Mouse (Mus musculus) hindbrain, embryonic 14.5 days (tissue): ENCODE data around the gene Cx3cl1. TPM values are rescaled to one million over a fixed set of nuclear protein-coding genes. Genes with fewer than 3 reads are reported as not detected.

Experiments
- ATAC-seq: fragments of 200-750 bp; cut with Nextera tagmentation; 2 replicates; pipeline ENCODE4 v1.8.0; 2017; ENCODE audit warnings: moderate number of reproducible peaks, mild to moderate bottlenecking, moderate TSS enrichment, moderate library complexity; ENCODE audit not compliant: low FRiP score
- DNase-seq: peaks from one replicate; pipeline ENCODE4 v3.0.0-alpha.2; 2015; ENCODE audit warnings: low spot score
- H3K27ac ChIP-seq: fragments of 300-500 bp; sonication (generic); 2 replicates; pipeline ENCODE4 v1.5.1; 2014; ENCODE audit warnings: mild to moderate bottlenecking, moderate library complexity
- H3K27me3 ChIP-seq: fragments of 300-500 bp; sonication (generic); 2 replicates; pipeline ENCODE4 v1.6.1; 2014; ENCODE audit warnings: mild to moderate bottlenecking, low read length, mixed read lengths; ENCODE audit not compliant: control insufficient read depth, insufficient read depth
- H3K36me3 ChIP-seq: fragments of 300-500 bp; sonication (generic); replicated peaks from 2 replicates; pipeline ENCODE4 v1.6.1; 2014; ENCODE audit not compliant: control insufficient read depth, insufficient read depth
- H3K4me1 ChIP-seq: fragments of 300-500 bp; sonication (generic); replicated peaks from 2 replicates; pipeline ENCODE4 v1.6.1; 2014; ENCODE audit warnings: antibody characterized with exemption, low read length, mixed read lengths; ENCODE audit not compliant: control insufficient read depth, insufficient read depth
- H3K4me2 ChIP-seq: fragments of 300-500 bp; sonication (generic); replicated peaks from 2 replicates; pipeline ENCODE4 v1.6.1; 2014; ENCODE audit warnings: mild to moderate bottlenecking, moderate library complexity
- H3K4me3 ChIP-seq: fragments of 300-500 bp; sonication (generic); replicated peaks from 2 replicates; pipeline ENCODE4 v1.5.1; 2014; ENCODE audit warnings: mild to moderate bottlenecking, low read length
- H3K9ac ChIP-seq: fragments of 300-500 bp; sonication (generic); 2 replicates; pipeline ENCODE4 v1.6.1; 2014
- H3K9me3 ChIP-seq: fragments of 300-500 bp; sonication (generic); 2 replicates; pipeline ENCODE4 v1.6.1; 2016; ENCODE audit warnings: low read length; ENCODE audit not compliant: control insufficient read depth
- WGBS: fragments of 180-500 bp; shearing (Covaris S2); extraction: QIAGEN DNeasy Blood & Tissue Kit; methylation state at CpG from one replicate; pipeline ENCODE4 v1.1.7; 2014; 5-methylcytosine and 5-hydroxymethylcytosine counted together
- polyA plus RNA-seq: library from polyadenylated mRNA; unstranded; fragments of >200 nt; fragmentation: Nextera tagmentation; extraction: Ambion mirVana; gene quantifications from 2 replicates; pipeline ENCODE4 v1.2.1, GENCODE M21; 2014

Cx3cl1 gene
- polyA plus RNA-seq, 1 experiment from 2014 or later = 32.6 TPM

DNA sequence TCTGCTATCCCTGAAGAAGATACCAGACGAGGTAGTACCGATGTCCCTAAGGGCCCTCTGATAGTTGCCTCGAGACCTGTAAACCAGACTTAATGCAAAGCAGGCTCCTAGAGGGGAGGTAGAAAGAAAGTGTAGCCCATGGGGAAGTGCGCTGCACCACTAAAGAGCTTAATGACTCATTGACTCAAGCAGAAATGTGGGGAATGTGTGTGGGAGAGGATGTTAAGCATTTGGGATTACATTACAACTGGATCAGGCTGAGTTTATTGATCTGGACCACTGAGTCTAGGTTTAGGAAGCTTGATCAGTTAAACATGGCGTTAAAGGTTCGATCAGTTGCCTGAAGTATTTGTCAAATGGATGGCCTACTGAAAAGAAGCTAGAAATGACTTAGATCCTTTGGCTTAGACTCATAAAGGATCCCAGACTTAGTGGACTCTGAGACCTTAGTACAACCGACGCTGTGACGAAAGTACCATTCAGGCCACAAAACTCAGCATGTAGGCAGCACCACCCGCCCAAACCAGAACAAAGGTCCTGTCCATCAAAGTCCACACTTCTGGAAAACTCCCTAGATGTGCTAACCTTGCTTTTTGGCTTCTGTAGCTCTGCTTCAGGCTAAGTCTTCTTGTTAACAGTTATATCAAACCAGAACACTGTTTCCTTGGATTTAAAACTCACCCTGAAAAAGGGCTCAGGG lies 17.6 kb downstream of the Cx3cl1 start:
- 61% methylated on average over 10 of the region's 10 CpGs for WGBS
- ATAC-seq (no peak), DNase-seq (no peak)
- H3K36me3 ChIP-seq = no peaks in the 10 kb centered on the region
- no peaks in the 10 kb centered on the region for H3K4me1 ChIP-seq
- H3K9me3 ChIP-seq = no peaks in the 10 kb centered on the region
- H3K4me2 ChIP-seq = no peak overlapping the region
- H3K4me3 ChIP-seq = no peak overlapping the region
- no peaks in the 10 kb centered on the region for H3K27me3 ChIP-seq
- H3K27ac ChIP-seq = no peak overlapping the region
- no peak overlapping the region for H3K9ac ChIP-seq

DNA sequence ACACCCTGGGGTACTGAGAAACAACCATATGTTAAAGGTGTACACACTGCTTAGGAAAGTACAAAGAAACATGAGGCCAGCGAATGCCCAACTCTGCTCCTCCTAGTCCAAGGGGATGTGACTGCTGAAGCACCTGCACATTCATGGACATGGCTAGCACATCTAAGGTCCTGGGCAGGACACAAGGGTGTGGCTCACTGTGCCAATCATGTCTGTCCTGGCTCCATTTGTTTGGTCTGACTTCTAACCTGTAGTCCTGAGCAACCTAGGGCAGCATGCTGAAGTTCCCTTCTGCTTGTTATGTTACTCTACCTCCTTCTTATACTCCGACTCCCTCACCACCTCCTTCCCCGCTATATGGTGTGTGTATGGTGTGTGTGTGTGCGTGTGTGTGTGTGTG lies 22.6 kb downstream of the Cx3cl1 start:
- Histone ChIP-seq H3K9me3 (no peaks in the 10 kb centered on the region), H3K4me3 (no peak overlapping the region)

GRCm38 (mm10) chr8:94794782-94795181 lies 23.0 kb downstream of the Cx3cl1 start:
- no peaks in the 10 kb centered on the region for H3K27me3 ChIP-seq
- WGBS = 91% methylated on average over 2 of the region's 2 CpGs
- no peak overlapping the region for H3K27ac ChIP-seq
- H3K4me1 ChIP-seq = no peaks in the 10 kb centered on the region
- no peaks in the 10 kb centered on the region for H3K9me3 ChIP-seq
- ATAC-seq (no peak), DNase-seq (no peak)
- no peaks in the 10 kb centered on the region for H3K36me3 ChIP-seq
- no peak overlapping the region for H3K4me2 ChIP-seq
- no peak overlapping the region for H3K4me3 ChIP-seq
- H3K9ac ChIP-seq = no peak overlapping the region

More for the DNA sequence above, 22.6 kb downstream of the Cx3cl1 start:
- H3K4me2 ChIP-seq = no peak overlapping the region
- no peak overlapping the region for H3K9ac ChIP-seq
- ATAC-seq (no peak), DNase-seq (no peak)
- H3K36me3 ChIP-seq = no peaks in the 10 kb centered on the region
- 99% methylated on average over 4 of the region's 4 CpGs for WGBS
- H3K4me1 ChIP-seq = no peaks in the 10 kb centered on the region
- H3K27ac ChIP-seq = no peak overlapping the region
- no peaks in the 10 kb centered on the region for H3K27me3 ChIP-seq

DNA sequence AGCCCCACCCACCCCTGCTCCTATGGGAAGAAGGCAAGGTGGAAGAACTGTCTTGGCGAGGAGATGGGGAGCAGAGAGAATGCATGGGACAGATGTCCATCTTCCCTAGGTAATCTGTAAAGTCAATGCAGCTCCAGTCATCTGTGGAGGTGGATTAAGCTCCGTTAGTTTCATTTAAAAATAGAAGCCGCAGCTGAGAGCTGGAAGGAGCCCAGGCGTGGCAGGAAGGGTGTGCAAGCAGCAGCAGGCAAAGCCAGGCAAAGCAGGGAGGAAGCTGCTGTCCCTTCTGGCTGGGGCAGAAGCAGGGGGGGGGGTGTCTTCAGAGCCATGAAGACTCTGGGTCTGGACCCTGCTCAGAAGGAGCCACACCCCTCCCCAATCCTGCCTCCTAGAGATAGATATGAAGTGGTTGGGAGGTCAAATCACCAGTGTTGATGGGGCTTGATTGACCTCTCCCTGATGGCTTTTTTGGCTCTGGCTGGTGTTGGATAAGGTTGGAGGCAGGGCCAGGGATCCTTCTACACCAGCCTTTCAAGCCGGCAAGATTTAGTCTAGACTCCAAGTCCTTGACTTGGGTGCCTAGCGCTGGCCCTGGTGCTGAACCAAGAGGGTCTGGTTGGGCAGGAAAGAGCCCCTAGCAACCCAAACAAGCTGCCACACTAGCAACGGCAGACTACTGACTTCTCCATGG lies 28.6 kb downstream of the Cx3cl1 start:
- Histone ChIP-seq H3K4me2 (no peak overlapping the region), H3K27ac (no peak overlapping the region), H3K4me1 (no peaks in the 10 kb centered on the region), H3K36me3 (no peaks in the 10 kb centered on the region), H3K9ac (no peak overlapping the region), H3K4me3 (no peak overlapping the region), H3K9me3 (no peaks in the 10 kb centered on the region), H3K27me3 (no peaks in the 10 kb centered on the region)
- ATAC-seq = no peak
- no peak for DNase-seq
- 65% methylated on average over 7 of the region's 7 CpGs for WGBS

GRCm38 (mm10) chr8:94801293-94802095 lies 29.7 kb downstream of the Cx3cl1 start:
- no peak overlapping the region for H3K9ac ChIP-seq
- no peaks in the 10 kb centered on the region for H3K9me3 ChIP-seq
- H3K4me1 ChIP-seq = no peaks in the 10 kb centered on the region
- no peak overlapping the region for H3K4me2 ChIP-seq
- ATAC-seq (no peak), DNase-seq (no peak)
- H3K27me3 ChIP-seq = no peaks in the 10 kb centered on the region
- no peak overlapping the region for H3K4me3 ChIP-seq
- H3K36me3 ChIP-seq = no peaks in the 10 kb centered on the region
- H3K27ac ChIP-seq = no peak overlapping the region
- 42% methylated on average over 14 of the region's 14 CpGs for WGBS

- no peaks in the 10 kb centered on the region for H3K36me3 ChIP-seq
- H3K4me2 ChIP-seq = no peak overlapping the region
- DNase-seq (no peak), ATAC-seq (no peak)
- H3K27ac ChIP-seq = no peak overlapping the region
- H3K4me1 ChIP-seq = no peaks in the 10 kb centered on the region
- WGBS = 87% methylated on average over 4 of the region's 4 CpGs
- H3K9ac ChIP-seq = no peak overlapping the region
- H3K4me3 ChIP-seq = no peak overlapping the region
- H3K9me3 ChIP-seq = no peaks in the 10 kb centered on the region
- no peaks in the 10 kb centered on the region for H3K27me3 ChIP-seq
Observed at GRCm38 (mm10) chr8:94802375-94802774, 30.6 kb downstream of the Cx3cl1 start.

DNA sequence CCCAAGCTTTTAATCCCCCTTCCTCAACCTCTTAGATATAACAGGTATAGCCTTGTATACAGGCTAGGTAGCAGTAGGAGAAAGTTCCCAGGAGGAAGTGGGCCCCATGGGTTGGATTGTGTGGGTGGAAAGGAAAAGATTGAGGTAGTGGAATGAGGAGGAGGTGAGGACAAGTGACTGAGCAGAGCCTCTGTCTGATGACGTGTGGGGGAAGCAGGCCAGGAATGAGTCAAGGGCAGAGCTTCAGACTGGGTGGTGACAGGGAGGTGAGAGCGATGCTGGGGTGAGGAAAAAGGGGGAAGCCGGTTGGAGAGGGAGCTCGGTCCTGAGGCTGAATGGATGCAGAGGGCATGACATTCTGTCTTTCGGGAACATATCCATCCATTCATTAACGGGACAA lies 31.7 kb downstream of the Cx3cl1 start:
- no peak overlapping the region for H3K9ac ChIP-seq
- H3K36me3 ChIP-seq = no peaks in the 10 kb centered on the region
- H3K27me3 ChIP-seq = no peaks in the 10 kb centered on the region
- 74% methylated on average over 6 of the region's 6 CpGs for WGBS
- H3K9me3 ChIP-seq = no peaks in the 10 kb centered on the region
- DNase-seq = no peak
- no peak overlapping the region for H3K27ac ChIP-seq
- H3K4me3 ChIP-seq = no peak overlapping the region
- no peaks in the 10 kb centered on the region for H3K4me1 ChIP-seq
- no peak overlapping the region for H3K4me2 ChIP-seq
- no peak for ATAC-seq

GRCm38 (mm10) chr8:94804546-94805340 lies 32.9 kb downstream of the Cx3cl1 start:
- WGBS = 81% methylated on average over 10 of the region's 10 CpGs
- Histone ChIP-seq H3K27ac (no peak overlapping the region), H3K9ac (no peak overlapping the region), H3K4me1 (no peaks in the 10 kb centered on the region), H3K27me3 (no peaks in the 10 kb centered on the region), H3K4me2 (no peak overlapping the region), H3K36me3 (no peaks in the 10 kb centered on the region), H3K4me3 (no peak overlapping the region), H3K9me3 (no peaks in the 10 kb centered on the region)
- ATAC-seq = no peak
- DNase-seq = no peak

DNA sequence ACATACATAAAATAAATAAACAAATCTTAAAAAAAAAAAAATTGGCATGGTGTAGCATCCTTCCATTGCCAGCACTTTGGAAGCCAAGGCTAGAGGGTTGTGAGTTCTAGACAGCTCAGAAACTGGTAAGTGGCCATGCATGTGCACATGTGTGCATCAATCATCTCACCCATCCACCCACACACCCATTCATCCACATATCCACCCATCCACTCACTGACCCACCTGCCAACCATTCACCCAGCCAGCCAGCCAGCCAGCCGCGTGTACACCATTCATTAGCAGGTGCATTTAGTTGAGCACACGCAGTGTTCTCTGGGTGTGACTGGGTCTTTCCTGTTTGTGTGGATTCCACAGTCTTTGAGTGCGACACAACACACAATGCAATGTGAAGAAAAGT lies 34.0 kb downstream of the Cx3cl1 start:
- no peak for DNase-seq
- no peak overlapping the region for H3K4me3 ChIP-seq
- no peaks in the 10 kb centered on the region for H3K9me3 ChIP-seq
- ATAC-seq = no peak
- H3K27ac ChIP-seq = no peak overlapping the region
- H3K4me1 ChIP-seq = no peaks in the 10 kb centered on the region
- no peak overlapping the region for H3K4me2 ChIP-seq
- H3K36me3 ChIP-seq = no peaks in the 10 kb centered on the region
- 52% methylated on average over 4 of the region's 4 CpGs for WGBS
- H3K27me3 ChIP-seq = no peaks in the 10 kb centered on the region
- no peak overlapping the region for H3K9ac ChIP-seq
